Mouse (Mus musculus): ENCODE data around the gene Kazn.

DNA sequence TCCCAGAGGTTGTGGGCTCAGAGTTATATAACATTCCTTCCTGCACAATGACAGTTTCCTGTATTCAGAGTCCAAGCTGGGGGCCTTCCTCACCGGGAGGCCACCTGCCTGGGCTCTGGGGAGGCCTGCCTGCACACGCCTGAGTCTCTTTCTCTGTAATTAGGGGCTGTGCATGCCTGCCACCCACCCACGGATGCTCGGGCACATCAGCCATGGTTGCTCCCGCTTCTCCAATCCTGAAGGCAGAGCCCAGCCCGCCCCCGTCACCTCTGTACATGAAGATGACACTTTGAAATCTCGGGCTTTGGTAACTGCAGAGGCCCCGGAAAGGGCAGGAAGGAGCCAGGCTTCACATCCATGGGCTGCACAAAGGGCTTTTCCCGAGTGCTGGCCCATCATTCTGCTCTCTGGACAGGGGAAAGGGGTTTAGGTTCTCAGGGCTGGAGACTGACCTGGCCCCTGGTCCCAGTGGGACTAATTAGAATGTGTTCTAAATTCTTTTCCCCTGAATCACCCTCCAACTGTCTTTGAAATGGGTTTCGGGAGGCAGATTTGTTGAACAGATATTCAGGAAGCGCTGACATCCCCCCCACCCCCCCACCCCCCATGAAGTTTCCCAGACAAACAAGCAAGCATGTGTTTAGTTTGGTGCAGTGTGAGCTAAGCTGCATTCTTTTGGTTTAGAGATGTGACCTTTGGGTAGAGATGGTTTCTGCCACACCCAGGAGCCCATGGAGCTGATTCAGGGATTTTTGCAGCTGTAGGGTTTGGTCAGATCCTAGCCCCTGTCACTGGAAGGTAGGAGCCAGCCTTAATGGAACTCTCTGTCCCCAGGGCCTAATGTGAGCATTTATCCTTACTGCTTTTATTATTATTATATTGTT is 12.5 kb upstream of the Kazn start:
- TF ChIP-seq CTCF (conservative IDR thresholded peaks at IDR 0.05; ENCODE audit: low read length) (no peak), NANOG (IDR thresholded peaks at IDR 0.05; ENCODE audit: borderline replicate concordance, low read length) (no peak), POU5F1 (IDR thresholded peaks at IDR 0.05; ENCODE audit: borderline replicate concordance, low read length) (no peak)

All from E14TG2a.4 (cell line).